Mouse (Mus musculus) cerebellum, postnatal 25 days (tissue): ENCODE data around the gene Pepd.
A peak's percentile ranks its signal among the peaks of the same experiment; 100 is the strongest.

Experiments used
- DNase-seq, 2 experiments: peaks; one replicate each; pipeline ENCODE4 v3.0.0; 2021; ENCODE audit warnings: mixed read lengths in 2 of 2

The Pepd gene

DNA sequence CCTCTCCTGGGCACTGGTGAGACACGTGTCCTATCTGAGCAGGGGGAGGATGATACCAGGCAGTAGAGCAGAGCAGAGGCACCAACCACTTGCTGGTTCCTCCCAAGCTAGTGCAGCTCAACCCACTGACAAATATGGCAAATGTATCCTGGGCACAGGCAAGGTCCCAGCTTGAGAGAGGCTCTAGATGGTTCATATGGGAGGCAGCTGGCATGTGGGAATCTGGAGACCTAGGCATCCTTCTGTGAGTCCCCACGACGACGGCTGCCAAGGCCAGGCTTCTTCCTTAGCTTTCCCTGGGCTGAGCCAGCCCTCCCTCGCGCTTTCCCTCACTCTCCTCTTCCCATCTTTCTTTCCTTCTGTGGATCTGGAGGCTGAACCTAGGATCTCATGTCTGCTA, 118.4 kb downstream of the Pepd start:
- DNase-seq = no peak

DNA sequence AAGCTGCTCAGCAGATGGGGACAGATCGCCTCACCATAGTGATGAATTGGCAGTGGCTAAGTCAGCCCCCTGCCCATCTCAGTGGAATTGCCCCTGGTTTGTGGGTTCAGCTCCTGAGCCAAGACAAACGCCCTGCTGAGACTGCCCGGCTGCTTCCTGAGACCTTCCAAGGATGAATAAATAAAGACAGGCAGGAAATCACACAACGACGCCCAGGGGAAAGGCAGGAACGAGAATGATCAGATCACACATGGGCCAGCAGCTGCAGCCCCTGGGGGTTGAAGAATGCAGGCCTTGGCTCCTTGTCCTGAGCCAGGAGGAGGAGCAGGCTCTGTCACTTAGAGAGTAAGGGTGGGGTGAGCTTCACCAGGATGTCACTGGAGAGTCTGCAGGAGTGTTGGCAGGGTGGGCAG, 123.0 kb downstream of the Pepd start:
- DNase-seq = no peak

DNA sequence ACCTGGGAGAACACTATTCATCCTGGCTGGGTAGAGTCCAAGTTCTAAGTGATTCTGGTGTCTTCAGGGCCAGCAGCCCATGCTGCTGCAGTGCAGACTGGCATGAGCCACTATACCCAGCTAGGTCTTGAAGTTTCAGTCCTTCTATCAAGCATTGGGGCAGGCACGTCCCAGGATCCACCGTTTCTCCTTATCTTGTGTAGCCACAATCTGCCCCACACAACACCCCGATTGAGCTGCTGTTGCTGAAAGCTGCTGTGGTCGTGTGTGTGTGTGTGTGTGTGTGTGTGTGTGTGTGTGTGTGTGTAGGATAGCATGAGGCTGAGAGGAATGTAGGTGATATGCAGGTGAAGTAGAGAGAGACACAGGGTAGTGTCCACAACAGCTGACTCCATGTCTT, 123.4 kb downstream of the Pepd start:
- DNase-seq = no peak

DNA sequence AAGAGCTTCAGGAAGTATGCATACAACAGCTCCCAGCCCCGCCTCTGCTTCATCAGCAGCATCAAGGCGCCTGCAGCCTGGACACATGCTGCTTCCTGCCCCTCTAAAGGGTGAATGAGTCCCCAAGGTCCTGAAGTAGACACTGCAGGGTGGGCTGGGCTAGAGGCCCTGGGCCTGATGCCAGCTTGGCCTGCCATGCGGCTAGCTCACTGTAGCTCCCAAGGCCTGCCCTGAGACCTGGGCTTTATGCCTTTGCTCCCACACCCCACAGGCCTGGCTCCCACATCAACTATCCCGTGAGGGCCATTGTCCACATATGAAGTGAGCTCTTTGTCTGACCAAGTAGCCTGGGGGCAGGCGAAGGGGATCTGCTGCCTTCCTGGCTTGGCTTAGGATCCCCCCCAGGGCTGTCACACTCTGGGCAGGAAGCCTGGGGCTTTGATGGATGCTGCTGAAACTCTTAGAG, 124.1 kb downstream of the Pepd start:
- peak in 1 of 2 experiments; percentile 48 for DNase-seq

DNA sequence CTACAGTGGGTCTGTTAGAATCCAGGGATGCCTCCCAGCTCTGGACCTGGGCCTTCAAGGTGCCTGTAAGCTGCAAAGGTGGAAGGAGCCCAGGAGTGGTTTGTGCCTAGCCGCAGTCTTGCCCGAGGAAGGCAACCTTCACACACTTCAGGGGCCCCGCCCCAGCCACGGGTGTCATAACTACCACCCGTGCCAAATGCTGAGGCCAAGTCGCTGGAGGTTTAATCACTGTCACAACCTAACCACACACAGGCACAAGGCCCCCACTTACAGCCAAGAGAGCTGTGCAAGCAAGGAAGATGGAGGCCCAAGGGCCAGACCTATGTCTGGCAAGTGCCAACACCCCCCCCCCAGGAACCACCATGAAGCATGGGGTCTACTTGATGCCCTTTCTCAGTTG, 125.2 kb downstream of the Pepd start:
- no peak for DNase-seq

DNA sequence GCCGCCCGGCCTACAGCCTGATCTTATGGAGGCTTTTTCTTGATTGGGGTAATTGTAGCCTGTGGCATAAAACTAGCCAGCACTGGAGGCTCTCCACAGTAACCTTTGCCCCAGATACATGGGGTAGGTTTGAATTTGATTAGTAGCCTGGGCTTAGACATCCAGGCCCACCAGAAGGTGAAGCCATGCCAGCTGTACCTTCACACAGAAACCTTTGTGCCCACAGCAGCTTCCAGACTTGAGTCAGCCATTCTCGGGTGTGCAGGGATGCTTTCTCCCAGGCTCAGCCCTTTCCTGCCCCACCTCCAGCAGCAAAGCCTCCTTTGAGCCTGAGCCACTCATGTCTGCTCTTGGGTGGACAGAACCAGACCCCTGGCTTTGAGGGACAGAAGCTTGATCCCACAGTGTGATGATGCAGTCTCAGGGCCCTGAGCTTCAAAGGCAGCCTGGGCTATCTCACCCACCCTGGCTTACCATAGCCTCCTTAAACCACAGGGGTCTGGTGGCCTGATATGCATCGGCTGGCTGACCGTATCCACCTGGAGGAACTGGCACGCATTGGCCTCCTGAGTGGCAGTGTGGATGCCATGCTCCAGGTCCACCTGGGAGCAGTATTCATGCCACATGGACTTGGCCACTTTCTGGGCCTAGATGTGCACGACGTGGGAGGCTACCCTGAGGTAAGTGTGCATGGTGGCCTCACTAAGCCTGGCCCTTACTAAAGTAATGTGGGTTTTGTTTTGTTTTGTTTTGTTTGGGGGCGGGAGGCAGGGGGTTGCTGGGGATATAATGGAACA, 128.2 kb downstream of the Pepd start:
- DNase-seq = no peak

DNA sequence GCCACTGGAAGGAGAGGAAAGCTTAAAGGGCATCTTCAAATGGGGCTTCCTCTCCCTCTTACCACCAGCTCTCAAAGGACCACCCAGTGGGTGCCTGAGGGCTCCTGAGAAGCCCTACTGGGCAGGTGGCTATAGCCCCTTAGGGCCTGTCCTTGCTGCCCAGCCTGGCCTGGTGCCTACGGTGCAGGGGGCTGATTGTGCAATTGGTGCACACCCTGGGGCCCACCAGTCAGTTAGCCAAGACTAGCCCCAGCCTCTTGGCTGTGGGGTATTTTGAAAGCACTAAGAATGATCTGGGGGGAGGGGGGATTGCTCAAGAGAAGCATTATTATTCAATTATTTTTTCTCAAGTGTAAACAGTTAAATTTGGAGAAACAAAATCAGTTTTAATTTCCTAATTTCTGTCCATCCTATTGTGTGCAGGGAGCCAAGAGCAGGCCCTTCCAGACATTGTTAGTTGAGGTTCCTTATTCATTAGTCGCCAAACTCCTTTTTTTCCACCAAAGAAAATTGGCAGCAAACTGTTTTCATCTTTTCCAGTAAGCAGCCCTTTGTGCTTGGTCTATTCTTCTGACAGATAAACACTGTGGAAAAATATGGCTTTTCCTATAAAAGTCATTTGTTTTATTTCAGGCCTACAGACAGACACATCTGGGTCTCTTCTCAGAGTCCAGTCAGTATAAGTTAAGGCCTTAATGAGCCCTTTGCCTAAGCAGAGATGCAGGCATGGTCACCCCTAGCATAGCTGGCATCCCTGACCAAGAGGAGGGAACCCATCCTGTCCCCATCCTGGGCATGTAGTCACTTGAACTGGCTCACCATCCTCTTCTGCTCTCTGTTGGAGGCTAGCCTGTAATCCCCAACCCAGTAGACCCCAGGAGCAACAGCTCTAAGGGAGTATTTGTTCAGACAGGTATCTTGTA, 129.4 kb downstream of the Pepd start:
- DNase-seq = no peak

DNA sequence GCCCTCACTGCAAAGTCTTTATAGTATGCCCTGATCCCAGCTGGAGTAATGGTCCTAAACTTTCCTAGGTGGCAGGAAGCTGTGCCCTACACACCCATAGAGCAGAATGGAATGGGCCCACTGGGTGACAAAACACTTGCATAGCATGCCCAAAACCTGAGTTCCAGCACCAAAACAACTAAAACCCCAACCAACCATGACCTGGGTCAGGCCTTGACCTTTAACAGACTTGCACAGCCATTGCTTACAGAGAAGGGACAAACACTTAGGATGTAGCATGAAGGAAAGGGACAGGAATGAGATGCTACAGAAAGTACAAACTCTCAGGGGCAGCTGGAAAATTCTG, 130.0 kb downstream of the Pepd start:
- DNase-seq = no peak

DNA sequence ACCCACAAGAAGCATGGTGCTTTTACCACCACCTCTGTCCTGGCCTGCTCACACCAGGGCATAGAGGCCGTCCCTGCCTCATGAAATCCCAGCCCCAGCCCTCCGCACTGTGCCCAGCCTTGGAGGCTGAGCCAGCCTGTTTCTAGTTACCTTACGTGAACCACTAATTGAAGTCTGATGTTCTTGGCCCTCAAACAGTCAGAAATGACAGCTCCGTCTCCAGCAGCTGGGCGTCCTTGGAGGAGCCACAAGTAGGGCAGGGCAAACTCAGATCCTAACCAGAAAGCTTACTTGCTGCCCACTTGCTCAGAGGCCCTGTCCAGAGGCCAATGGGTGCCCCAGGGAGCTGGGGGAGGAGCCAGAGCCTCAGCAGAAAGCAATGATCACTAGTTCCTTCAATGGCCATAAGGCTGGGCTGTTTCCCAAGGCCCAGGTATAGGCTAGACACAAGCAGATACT, 130.6 kb downstream of the Pepd start:
- peak in 1 of 2 experiments; percentile 45 for DNase-seq

DNA sequence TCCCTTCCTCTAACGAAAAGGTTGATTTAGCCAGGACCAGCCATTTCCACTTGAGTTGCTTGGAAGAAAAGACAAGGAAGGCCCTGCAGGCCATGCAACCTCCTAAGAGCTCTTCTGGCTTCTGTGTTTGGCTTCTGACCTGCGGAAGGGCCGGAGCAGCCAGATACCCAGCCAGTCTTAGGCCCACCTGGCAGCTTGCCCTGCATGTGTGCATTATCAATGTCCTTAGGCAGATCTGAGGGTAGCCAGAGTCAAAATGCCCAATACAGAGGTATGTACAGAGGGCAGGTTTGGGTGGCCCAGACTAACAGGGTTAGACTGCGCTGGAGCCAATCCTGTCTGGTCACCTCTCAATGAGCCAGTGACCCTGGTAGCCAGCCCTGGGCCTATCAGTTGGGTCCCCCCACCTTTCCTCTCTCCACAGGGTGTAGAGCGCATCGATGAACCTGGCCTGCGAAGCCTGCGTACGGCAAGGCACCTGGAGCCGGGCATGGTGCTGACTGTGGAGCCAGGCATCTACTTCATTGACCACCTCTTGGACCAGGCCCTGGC, 131.2 kb downstream of the Pepd start:
- no peak for DNase-seq

DNA sequence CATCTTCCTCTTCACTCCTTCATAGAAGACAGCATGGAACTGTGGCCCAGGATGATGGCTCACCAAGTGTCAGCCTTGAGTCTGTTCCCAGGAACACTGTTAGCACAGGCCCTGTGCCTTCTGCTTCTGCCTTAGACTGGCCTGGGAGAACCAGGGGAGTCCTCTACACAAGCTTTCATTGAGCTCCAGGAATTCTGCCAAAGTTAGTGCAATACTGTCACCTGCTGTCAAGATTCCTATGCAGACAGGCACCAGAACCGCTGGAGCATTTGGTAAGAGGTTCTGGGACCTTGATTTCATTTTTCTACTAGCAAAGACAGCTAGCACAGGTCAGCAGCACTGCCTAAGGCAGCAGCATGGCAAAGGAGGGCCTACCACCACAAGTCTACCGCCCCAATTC, 132.5 kb downstream of the Pepd start:
- DNase-seq = no peak

DNA sequence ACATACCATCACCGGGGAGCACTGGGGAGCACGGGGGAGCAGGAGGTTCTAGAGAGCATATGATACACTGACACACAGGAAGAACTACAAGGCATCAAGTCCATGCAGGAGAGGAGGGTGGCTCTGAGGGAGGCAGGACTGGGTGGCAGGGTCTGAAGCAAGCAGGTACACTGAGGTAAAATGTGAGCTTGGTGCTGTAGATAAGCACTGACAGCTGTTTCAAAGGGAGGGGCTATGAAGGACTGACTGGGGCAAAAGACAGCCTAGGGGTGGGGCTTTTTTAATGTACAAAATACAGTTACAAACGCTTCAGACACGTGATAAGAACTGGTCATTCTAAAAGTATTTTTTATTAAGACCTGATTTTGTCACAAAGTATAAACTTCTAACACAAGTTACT, 133.9 kb downstream of the Pepd start:
- no peak for DNase-seq

DNA sequence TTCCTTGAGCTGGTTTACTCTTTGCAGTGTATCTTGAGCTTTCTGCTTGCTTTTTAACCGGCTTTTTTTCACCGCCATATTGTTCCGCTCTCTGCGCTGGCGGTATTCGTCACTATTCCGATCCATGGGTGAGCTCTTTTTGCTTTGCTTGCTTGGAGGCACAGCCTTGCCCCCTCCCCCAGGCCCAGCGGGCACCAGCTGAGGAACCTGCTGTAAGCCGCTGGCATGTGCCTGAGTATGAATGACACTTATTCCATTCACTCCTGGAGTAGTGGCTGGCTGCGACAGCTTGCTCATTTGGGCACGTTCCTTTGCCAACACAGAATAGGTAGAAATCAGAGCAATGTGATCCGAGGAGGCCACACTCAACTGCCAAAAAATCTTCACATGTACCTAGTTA, 138.4 kb downstream of the Pepd start:
- no peak for DNase-seq

DNA sequence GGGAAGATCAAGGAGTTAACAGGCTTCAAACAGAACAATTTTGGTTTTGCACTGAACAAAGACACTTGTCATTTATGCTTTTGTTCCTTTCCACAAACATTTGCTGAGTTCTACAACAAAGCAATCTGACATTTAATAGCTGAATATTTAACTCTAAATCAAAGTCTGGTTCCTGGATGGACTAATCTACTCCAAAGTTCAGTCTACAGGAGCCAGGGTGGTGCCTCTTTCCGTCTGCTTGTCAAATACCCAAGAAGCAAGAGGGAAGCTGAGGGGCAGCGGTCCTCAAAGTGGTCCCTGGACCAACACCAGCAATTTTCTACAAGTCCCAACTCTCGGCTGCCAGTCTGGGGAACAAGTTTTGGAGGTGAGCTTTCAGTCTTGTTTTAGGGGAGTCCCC, 141.0 kb downstream of the Pepd start:
- no peak for DNase-seq

DNA sequence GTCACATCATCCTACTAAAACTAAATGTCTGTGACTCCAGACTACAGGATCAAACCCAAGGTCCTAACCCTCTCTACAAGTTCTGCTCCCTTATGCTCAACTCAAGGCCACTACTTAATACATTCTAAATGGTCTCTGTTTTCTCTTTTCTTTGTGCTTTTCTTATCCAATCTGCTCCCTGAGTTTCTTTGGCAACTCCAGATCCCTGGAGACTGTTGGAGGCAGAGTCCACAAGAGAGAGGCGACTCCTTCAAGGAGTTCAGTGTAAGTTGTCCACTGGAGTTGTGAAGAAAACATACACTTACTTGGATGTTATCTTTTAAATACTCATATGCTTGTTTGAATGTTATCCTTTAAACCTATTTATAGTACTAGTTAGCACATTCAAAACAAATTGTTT, 142.1 kb downstream of the Pepd start:
- DNase-seq = no peak

DNA sequence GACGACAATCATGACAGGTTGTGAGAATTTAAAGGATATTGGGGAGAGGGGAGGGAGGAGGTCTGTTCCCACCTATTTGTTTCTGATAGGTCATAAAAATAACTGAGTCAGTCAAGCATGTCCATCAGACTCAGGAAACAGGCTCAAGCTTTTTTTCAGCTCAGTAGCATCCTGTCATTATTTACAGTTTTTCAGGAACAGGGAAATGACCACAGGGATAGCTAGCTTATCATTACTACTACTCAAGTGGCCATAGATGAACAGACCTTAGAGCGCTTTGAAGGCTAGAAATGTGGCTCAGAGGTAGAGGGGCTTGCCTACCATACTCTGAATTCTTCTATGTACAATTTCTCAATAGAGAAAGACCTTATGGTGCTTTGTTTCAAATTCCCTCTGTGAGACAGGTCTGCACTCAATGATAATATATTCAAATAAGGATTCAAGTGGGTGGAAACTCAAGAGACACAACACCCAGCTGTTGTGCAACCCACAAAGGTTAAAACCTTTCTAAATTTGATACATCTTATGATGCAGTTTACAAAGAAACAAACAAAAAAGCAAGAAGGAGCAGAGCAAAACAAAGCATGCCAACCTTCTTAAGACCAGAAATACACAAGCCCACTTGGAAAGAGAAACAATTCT, 142.9 kb downstream of the Pepd start:
- no peak for DNase-seq

DNA sequence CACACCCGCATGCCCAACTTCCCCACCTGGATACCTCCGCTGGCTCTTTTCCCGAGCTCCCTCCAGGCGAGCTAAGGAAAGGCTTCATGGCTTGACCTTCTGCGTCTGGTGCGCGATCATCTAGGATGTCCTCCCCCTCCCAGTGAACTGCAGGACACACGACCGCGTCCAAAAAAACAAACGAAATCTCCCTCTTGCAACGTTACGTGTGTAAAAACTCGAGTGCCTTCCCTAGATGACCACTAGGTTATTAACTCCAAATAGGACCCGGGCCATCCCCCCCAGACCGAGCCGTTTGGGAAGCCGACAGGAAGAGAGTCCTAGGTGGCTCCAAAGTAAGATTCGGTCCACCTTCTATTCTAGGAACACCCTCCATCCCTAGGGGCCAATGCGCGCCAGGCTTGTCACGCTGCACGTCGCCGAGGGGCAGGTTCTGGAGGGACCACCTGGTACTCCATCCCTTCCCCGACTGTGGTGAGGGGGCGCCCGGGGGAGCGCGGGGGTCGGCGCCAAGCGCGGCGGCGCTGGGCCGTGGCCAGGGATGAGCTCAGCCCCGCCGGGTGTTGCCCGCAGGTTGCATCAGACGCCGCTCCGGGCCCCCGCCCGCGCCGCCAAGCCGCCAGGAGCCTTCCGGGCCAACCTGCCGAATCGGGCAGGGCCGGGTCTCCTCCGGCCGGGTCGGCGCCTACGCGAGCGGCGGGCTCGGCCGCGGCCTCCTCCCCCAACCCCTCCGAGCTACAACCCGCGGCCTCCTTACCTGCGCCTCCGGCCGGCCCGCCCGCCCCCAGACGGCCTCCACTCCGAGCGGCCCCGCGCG, 143.6 kb downstream of the Pepd start:
- DNase-seq = peak in 1 of 2 experiments; percentile 83

DNA sequence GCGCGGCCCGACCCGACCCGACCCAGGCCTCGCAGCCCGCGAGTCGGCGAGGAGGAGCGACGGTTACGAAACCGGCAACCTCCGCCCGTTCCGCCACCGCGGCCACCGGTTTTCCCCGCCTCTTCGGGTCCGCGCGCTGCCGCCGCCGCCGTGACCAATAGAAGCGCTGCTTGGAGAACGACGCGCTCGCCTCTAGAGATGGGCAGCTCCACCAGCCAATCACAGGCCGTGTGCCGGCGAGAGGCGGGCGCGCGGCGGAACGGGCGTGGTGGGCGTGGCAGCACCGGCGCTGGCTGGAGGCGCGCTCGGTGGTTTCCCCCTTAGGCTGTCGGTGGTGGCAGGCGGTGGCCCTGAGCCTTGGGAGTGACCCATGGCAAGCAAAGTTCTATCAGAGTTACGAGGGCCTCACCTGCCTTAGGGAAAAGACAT, 144.3 kb downstream of the Pepd start, which contains the start of gene Cebpg:
Cebpg (minus strand) TSS at position 138 of the 429 bp plus-strand sequence.
- DNase-seq = peak; percentile 99 to 100

DNA sequence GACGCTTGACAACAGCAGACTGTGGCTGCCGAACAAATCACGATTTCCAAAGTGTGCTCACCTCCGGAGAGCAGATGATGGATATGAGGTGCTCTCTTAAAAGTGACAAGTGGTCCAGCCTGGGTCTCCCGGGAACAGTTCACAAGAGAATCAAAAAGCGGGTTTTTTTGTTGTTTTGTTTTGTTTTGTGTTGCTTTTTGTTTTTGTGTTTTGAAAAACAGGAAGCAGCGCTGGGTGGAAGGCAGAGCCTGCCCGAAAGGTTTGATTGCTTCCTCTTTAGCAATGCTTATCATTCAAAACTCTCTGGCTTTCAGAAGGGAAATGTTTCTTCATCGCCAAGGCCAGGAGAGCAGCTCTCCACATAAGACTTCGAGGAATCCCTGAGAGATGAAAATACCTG, 144.8 kb downstream of the Pepd start:
- no peak for DNase-seq

DNA sequence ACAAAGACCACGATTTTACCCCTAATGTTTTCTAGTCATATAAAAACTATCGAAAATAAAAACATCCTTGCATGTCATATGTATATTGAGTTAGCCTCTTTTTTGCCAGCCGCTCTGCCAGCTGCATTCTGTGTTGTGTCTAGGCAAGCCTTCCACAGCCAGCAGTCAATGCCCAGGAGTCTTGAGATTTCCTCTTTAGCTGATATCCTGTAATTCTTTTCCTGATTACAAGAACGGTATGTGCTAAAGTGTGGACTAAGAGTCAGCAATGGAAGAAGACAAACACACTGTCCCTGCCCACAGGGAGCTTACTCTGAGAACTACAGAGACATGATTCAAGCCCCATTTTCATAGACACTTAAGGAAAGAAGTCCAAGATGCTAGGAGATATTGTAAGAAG, 145.4 kb downstream of the Pepd start:
- no peak for DNase-seq

DNA sequence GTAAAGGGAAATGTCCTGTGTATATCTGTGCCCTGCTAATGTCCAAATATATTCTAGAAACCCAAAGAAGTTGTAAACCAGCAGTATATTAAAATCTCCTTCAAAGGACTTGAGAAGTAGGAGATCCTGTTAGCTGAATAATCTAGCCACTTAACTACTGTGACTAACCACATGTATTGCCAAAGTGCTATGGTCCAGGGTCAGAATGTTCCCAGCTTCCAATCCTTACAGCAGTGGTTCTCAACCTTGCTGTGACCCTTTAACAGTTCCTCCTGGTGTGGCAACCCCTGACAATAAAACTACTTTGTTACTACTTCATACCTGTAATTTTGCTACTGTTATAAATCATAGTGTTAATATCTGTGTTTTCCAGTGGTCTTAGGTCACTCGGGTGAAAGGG, 146.2 kb downstream of the Pepd start:
- DNase-seq = no peak

DNA sequence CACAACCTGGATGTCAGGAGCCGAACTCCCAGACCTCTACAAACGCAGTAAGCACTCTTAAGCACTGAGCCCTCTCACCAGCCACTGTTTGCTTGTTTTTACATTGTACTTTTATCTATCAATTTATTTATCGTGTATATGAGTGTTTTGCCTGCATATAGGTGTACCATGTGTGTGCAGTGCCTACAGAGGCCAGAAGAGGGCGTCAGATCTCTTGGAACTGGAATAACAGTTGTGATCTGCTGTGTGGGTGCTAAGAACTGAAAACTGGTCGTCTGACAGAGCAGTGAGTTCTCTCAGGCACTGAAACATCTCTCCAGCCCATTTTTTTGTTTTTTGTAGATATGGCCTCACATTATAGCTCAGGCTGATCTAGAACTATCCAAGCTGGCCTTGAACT, 147.3 kb downstream of the Pepd start:
- peak in 1 of 2 experiments; percentile 9 for DNase-seq
